Mouse (Mus musculus): ENCODE measurements at regions not wholly inside any gene's neighbourhood (a gene's known extent, or its start where the extent isn't known, plus 50 kb on each side); places are given as distances from the start of the nearest gene placed in this dataset.

GRCm38 (mm10) chr13:54293006-54293405 lies 78.1 kb upstream of the Cplx2 start:
- TF ChIP-seq CTCF (IDR thresholded peaks at IDR 0.05; ENCODE audit: insufficient read depth, low read depth, low read length) = no peak
- no peak for TF ChIP-seq POLR2A (IDR thresholded peaks at IDR 0.05; ENCODE audit: insufficient read depth, low read depth, low read length)

Data from olfactory bulb, adult 2 months (tissue).